Mouse (Mus musculus): ENCODE measurements around the gene 1700021F07Rik.

DNA sequence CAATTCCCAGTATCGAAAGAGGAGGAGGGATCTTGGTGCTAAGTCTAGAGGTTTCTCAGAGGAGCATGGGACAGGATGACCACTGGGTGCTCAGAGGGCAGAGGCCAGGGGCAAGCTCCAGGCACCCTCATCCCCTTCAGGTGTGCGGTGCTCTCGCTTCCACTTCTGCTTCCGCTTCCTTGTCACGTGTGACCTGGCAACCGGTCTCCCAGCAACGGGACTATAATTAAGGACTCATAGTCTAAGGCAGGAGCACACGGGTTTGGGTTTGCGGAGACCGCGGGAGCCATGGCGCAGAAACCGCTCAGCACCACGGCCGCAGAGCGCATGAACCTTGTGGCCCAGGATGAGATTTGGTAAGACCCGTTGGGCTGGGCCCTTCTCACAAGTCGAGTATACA is at the start of gene 1700021F07Rik:
- no peak for TF ChIP-seq POLR2A (IDR thresholded peaks at IDR 0.05; ENCODE audit: borderline replicate concordance, extremely low read depth, low read depth, low read length)
- no peak for TF ChIP-seq CTCF (IDR thresholded peaks at IDR 0.05; ENCODE audit: insufficient read depth, low read length)

All from lung, adult 2 months (tissue).